Mouse (Mus musculus): Measurements from ENCODE around the gene Gm17571. TPM values are rescaled to one million over a fixed set of nuclear protein-coding genes. Genes with fewer than 3 reads are reported as not detected.

Gm17571 gene
- total and polyA plus RNA-seq, 2 experiments from 2014 or later: not detected

DNA sequence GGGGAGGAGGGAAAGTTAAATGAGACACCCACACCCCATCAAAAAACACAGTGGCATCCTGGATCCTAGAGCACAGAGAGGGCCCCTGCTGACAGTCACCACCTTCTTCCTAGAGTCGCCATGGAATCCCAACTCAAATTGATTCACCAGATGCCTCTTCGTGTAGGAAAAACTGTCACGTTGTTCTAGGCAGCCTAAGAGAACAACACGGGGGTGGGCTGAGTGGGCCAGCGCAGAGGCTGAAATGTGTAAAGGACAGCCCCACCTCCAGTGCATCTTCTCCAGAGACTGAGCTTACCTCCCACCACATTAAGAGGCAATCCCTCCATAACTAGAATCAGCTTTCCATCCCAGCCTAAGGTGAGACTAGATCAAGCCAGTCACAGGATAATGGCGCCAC is 11.2 kb upstream of the Gm17571 start:
- Histone ChIP-seq H3K36me3 (ENCODE audit: insufficient read depth, low read length) (no peaks in the 10 kb centered on the region), H3K4me3 (ENCODE audit: low read length) (no peak overlapping the region), H3K27ac (no peak overlapping the region), H3K9me3 (ENCODE audit: low read length) (no peaks in the 10 kb centered on the region), H3K4me2 (ENCODE audit: low read depth, low read length) (no peak overlapping the region), H3K9ac (replicated peaks; ENCODE audit: low read length) (no peak overlapping the region), H3K27me3 (ENCODE audit: insufficient read depth, low read length) (no peaks in the 10 kb centered on the region), H3K4me1 (ENCODE audit: insufficient read depth, low read length) (peaks cover 4% of the 10 kb centered on the region)
- ATAC-seq (no peak), DNase-seq (ENCODE audit: low spot score) (no peak)
- WGBS: 59% methylated on average over 6 of the region's 6 CpGs
- TF ChIP-seq CTCF (IDR thresholded peaks at IDR 0.05; ENCODE audit: low read depth): no peak

DNA sequence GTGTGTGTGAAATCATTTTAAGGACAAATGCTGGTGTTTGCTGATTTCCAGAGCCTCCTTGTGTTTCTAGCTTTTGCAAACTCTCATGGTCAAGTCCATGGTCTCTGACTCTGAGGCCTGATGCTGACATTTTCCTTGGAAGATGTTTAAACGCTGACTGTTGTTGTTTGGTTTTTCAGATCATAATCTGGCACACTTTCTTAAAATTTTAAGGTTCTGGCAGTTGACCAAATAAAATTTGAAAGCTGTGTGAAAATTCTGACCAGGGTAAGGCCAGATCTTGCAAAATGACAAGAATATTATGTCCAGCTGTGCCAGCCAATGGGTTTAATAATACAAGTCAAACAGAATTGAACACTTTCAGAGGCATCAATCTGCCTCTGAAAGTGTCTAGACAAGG is 8.7 kb upstream of the Gm17571 start:
- no peak for TF ChIP-seq CTCF (IDR thresholded peaks at IDR 0.05; ENCODE audit: low read depth)
- Histone ChIP-seq H3K4me3 (ENCODE audit: low read length) (no peak overlapping the region), H3K4me2 (ENCODE audit: low read depth, low read length) (no peak overlapping the region), H3K4me1 (ENCODE audit: insufficient read depth, low read length) (peaks cover 8% of the 10 kb centered on the region), H3K36me3 (ENCODE audit: insufficient read depth, low read length) (no peaks in the 10 kb centered on the region), H3K27ac (no peak overlapping the region), H3K9me3 (ENCODE audit: low read length) (no peaks in the 10 kb centered on the region), H3K27me3 (ENCODE audit: insufficient read depth, low read length) (no peaks in the 10 kb centered on the region), H3K9ac (replicated peaks; ENCODE audit: low read length) (no peak overlapping the region)
- no peak for DNase-seq (ENCODE audit: low spot score)
- no peak for ATAC-seq
- 52% methylated on average over 1 of the region's 1 CpGs for WGBS

DNA sequence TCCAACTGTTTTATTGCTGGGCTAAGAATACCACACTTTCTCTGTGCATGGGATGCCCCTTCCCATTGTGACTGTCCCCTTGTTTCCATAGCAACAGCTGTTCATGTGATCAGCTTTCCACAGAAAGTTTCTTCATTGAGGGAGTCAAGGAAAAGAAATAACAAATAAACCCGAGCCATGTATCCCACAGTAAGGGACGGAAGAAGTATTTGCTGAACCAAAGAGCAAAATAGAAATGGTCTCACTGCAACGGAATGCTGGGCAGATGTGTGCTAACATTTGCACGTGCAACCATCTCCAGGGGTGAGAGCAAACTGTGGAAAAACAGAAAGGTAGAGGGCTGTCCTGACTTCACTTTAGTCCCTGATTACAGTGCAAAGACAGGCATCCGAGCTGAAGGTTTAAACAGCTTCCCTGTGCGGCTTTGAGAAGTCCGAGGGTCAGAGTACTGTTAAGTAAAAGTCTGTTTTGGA is 8.1 kb upstream of the Gm17571 start:
- no peak for ATAC-seq

DNA sequence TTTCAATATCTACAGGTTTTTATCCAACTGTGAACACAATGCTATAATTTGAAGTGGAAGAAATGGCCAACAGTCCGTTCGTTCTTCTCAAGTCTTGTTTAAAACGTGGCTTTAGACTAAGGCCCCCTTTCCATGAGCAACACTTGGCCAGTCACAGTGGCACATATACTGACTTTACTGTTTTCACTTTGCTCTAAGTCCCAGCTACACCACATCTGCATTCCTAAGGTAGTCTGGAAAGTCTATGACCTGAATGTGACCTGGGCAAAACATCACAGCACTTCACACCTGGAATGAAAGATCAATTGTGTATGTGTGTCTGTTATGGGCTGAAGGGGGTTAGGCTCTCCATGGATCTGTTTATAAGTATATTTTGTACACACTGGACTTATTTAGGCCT is 2.2 kb upstream of the Gm17571 start:
- Histone ChIP-seq H3K4me3 (ENCODE audit: low read length) (no peak overlapping the region), H3K9me3 (ENCODE audit: low read length) (no peaks in the 10 kb centered on the region), H3K27ac (no peak overlapping the region), H3K9ac (replicated peaks; ENCODE audit: low read length) (no peak overlapping the region), H3K4me1 (ENCODE audit: insufficient read depth, low read length) (peaks cover 4% of the 10 kb centered on the region; the same call in 1 of the 2 replicates), H3K36me3 (ENCODE audit: insufficient read depth, low read length) (no peaks in the 10 kb centered on the region), H3K4me2 (ENCODE audit: low read depth, low read length) (no peak overlapping the region), H3K27me3 (ENCODE audit: insufficient read depth, low read length) (no peaks in the 10 kb centered on the region)
- TF ChIP-seq CTCF (IDR thresholded peaks at IDR 0.05; ENCODE audit: low read depth): no peak
- 82% methylated on average over 3 of the region's 3 CpGs for WGBS
- DNase-seq (ENCODE audit: low spot score): no peak
- ATAC-seq: no peak

More for the DNA sequence above, 8.1 kb upstream of the Gm17571 start:
- no peaks in the 10 kb centered on the region for H3K27me3 ChIP-seq (ENCODE audit: insufficient read depth, low read length)
- H3K4me2 ChIP-seq (ENCODE audit: low read depth, low read length): no peak overlapping the region
- H3K9ac ChIP-seq (replicated peaks; ENCODE audit: low read length): no peak overlapping the region
- no peaks in the 10 kb centered on the region for H3K36me3 ChIP-seq (ENCODE audit: insufficient read depth, low read length)
- WGBS: 14% methylated on average over 7 of the region's 7 CpGs
- H3K4me3 ChIP-seq (ENCODE audit: low read length): no peak overlapping the region
- no peak for TF ChIP-seq CTCF (IDR thresholded peaks at IDR 0.05; ENCODE audit: low read depth)
- DNase-seq (ENCODE audit: low spot score): peak; percentile 63
- peaks cover 8% of the 10 kb centered on the region for H3K4me1 ChIP-seq (ENCODE audit: insufficient read depth, low read length)
- H3K9me3 ChIP-seq (ENCODE audit: low read length): no peaks in the 10 kb centered on the region
- H3K27ac ChIP-seq: no peak overlapping the region

DNA sequence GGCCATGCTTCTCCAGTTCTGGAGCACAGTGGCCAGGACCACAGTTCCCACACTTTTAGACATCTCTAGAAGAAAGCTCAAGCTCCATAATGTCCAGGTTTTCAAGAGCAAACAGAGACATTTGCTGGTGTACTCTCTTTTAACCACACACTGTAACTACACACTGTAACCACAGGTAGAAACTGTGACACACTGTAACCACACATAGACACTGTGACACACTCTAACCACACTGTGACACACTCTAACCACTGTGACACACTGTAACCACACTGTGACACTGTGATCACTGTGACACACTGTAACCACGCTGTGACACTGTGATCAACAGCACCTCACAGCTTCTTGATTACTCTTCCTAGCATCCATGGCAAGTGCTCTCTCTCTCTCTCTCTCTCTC is 317 bp downstream of the Gm17571 start:
- Histone ChIP-seq H3K36me3 (ENCODE audit: insufficient read depth, low read length) (no peaks in the 10 kb centered on the region), H3K4me3 (ENCODE audit: low read length) (no peak overlapping the region), H3K9me3 (ENCODE audit: low read length) (no peaks in the 10 kb centered on the region), H3K27me3 (ENCODE audit: insufficient read depth, low read length) (no peaks in the 10 kb centered on the region), H3K4me1 (ENCODE audit: insufficient read depth, low read length) (peaks cover 4% of the 10 kb centered on the region; the same call in 1 of the 2 replicates), H3K27ac (no peak overlapping the region), H3K9ac (replicated peaks; ENCODE audit: low read length) (no peak overlapping the region), H3K4me2 (ENCODE audit: low read depth, low read length) (no peak overlapping the region)
- no peak for DNase-seq (ENCODE audit: low spot score)
- no peak for TF ChIP-seq CTCF (IDR thresholded peaks at IDR 0.05; ENCODE audit: low read depth)
- ATAC-seq: no peak
- WGBS: 81% methylated on average over 1 of the region's 1 CpGs

DNA sequence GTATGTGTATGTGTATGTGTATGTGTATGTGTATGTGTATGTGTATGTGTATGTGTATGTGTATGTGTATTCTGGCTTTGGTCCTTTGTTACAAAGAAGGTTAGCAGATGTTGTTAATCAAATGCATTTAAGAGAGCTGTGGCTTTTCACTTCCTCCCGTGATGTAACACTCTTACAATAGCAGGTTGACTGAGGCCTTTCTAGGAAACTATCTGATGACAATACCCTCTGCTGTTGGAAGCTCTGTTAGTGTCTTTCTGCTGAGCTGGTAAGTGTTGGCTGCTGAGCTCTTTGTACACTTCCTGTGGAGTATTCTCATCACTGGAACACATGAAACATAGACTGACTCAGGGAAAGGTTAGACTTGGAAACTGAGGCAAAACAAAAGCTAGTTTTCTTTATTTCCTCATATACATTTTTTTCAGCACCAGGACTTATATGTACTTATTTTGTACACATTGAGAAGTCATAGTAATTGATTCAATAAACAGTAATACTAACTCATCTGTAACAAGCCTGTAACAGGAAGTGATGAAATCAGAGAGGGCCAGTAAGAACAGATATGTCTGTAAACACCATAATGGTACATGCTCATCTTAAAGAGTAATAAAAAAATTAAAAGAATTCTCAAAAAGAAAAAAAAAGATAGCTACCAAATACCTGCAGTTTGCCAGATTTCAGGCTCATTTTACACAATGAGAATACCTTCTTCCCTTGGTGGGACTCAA is 2.9 kb downstream of the Gm17571 start:
- no peak overlapping the region for H3K27ac ChIP-seq
- no peaks in the 10 kb centered on the region for H3K9me3 ChIP-seq (ENCODE audit: low read length)
- H3K36me3 ChIP-seq (ENCODE audit: insufficient read depth, low read length): no peaks in the 10 kb centered on the region
- DNase-seq (ENCODE audit: low spot score): no peak
- H3K9ac ChIP-seq (replicated peaks; ENCODE audit: low read length): no peak overlapping the region
- no peak for ATAC-seq
- H3K4me2 ChIP-seq (ENCODE audit: low read depth, low read length): no peak overlapping the region
- WGBS: 47% methylated on average over 1 of the region's 1 CpGs
- no peak overlapping the region for H3K4me3 ChIP-seq (ENCODE audit: low read length)
- no peak for TF ChIP-seq CTCF (IDR thresholded peaks at IDR 0.05; ENCODE audit: low read depth)
- H3K4me1 ChIP-seq (ENCODE audit: insufficient read depth, low read length): no peaks in the 10 kb centered on the region
- H3K27me3 ChIP-seq (ENCODE audit: insufficient read depth, low read length): no peaks in the 10 kb centered on the region

DNA sequence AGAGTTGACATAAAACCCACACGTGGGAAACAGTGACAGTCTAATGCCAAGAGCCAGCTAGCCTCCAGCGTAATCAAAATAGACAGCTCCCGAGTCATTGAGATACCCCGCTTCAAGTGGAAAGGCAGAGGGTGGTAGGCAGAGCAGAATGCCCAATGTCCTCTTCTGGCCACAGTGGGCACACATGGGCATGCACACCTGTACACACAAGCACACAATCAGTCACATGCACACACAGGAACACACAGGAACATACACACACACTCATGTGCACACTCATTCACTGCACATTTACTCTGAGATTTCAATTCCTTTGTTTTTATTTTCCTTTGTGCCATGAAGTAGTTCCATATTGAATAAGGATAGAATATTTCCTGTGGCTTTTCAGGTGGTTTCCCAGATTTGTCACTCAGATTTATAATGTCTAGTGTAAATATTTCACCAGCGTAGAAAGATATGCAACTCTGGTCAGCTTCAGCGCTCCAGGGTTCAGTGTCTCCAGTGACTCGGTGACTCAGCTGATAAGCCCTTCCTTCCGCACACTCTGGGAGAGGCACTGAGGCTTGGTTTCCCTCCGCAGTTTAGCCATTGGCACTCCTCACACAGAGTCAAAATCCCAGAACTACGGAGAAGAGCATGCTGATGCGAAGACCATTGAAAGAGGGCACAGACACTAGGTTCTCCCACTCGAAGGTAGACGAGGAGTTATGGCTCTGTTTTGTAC is 4.4 kb downstream of the Gm17571 start:
- 85% methylated on average over 13 of the region's 13 CpGs for WGBS
- no peak for ATAC-seq

More for the DNA sequence above, 4.4 kb downstream of the Gm17571 start:
- no peak overlapping the region for H3K4me3 ChIP-seq (ENCODE audit: low read length)
- no peak overlapping the region for H3K27ac ChIP-seq
- H3K36me3 ChIP-seq (ENCODE audit: insufficient read depth, low read length): no peaks in the 10 kb centered on the region
- no peak for TF ChIP-seq CTCF (IDR thresholded peaks at IDR 0.05; ENCODE audit: low read depth)
- H3K9ac ChIP-seq (replicated peaks; ENCODE audit: low read length): no peak overlapping the region
- DNase-seq (ENCODE audit: low spot score): no peak
- H3K9me3 ChIP-seq (ENCODE audit: low read length): no peaks in the 10 kb centered on the region
- no peak overlapping the region for H3K4me2 ChIP-seq (ENCODE audit: low read depth, low read length)
- H3K27me3 ChIP-seq (ENCODE audit: insufficient read depth, low read length): no peaks in the 10 kb centered on the region
- no peaks in the 10 kb centered on the region for H3K4me1 ChIP-seq (ENCODE audit: insufficient read depth, low read length)

All from hindbrain, postnatal 0 days (tissue).